Mouse (Mus musculus) induced T-regulatory cell, adult 2 months (primary cell): ENCODE results near the gene Sh3gl2.

Experiments
- DNase-seq: peaks from one replicate; pipeline ENCODE4 v3.0.0-alpha.2; 2012; ENCODE audit warnings: low read depth

Sh3gl2 gene

GRCm38 (mm10) chr4:85416466-85416865 is 211.5 kb downstream of the Sh3gl2 start:
- no peak for DNase-seq

GRCm38 (mm10) chr4:85420429-85420828 is 215.5 kb downstream of the Sh3gl2 start:
- no peak for DNase-seq

- no peak for DNase-seq
Measured at GRCm38 (mm10) chr4:85426211-85426610, 221.3 kb downstream of the Sh3gl2 start.

GRCm38 (mm10) chr4:85432786-85433185 is 227.9 kb downstream of the Sh3gl2 start:
- DNase-seq = no peak

GRCm38 (mm10) chr4:85434734-85435133 is 229.8 kb downstream of the Sh3gl2 start:
- DNase-seq = no peak

GRCm38 (mm10) chr4:85438813-85439212 is 233.9 kb downstream of the Sh3gl2 start:
- DNase-seq = no peak

- no peak for DNase-seq
Measured at GRCm38 (mm10) chr4:85483586-85483985, 278.7 kb downstream of the Sh3gl2 start.

- no peak for DNase-seq
Measured at GRCm38 (mm10) chr4:85486316-85486946, 281.5 kb downstream of the Sh3gl2 start.

GRCm38 (mm10) chr4:85505718-85506117 is 300.8 kb downstream of the Sh3gl2 start:
- no peak for DNase-seq

- no peak for DNase-seq
Measured at GRCm38 (mm10) chr4:85506976-85507375, 302.1 kb downstream of the Sh3gl2 start.

GRCm38 (mm10) chr4:85507491-85507890 is 302.6 kb downstream of the Sh3gl2 start:
- no peak for DNase-seq

GRCm38 (mm10) chr4:85513288-85513687 is 308.4 kb downstream of the Sh3gl2 start:
- DNase-seq = no peak

GRCm38 (mm10) chr4:85513792-85514191 is 308.9 kb downstream of the Sh3gl2 start, which contains the start of gene Adamtsl1:
Gene Adamtsl1 (plus strand): TSS chr4:85514172.
- DNase-seq = no peak

GRCm38 (mm10) chr4:85514205-85514681 is 309.3 kb downstream of the Sh3gl2 start:
- no peak for DNase-seq

- no peak for DNase-seq
Measured at GRCm38 (mm10) chr4:85526966-85527566, 322.1 kb downstream of the Sh3gl2 start.

- no peak for DNase-seq
Measured at GRCm38 (mm10) chr4:85529852-85530251, 324.9 kb downstream of the Sh3gl2 start.

GRCm38 (mm10) chr4:85539677-85540076 is 334.8 kb downstream of the Sh3gl2 start:
- no peak for DNase-seq

- no peak for DNase-seq
Measured at GRCm38 (mm10) chr4:85543221-85543620, 338.3 kb downstream of the Sh3gl2 start.

GRCm38 (mm10) chr4:85554696-85555095 is 349.8 kb downstream of the Sh3gl2 start:
- no peak for DNase-seq

GRCm38 (mm10) chr4:85559753-85560152 is 354.8 kb downstream of the Sh3gl2 start:
- no peak for DNase-seq

- DNase-seq = no peak
Measured at GRCm38 (mm10) chr4:85585426-85585825, 380.5 kb downstream of the Sh3gl2 start.

- DNase-seq = no peak
Measured at GRCm38 (mm10) chr4:85588928-85589327, 384.0 kb downstream of the Sh3gl2 start.

- no peak for DNase-seq
Measured at GRCm38 (mm10) chr4:85591037-85591436, 386.1 kb downstream of the Sh3gl2 start.

- no peak for DNase-seq
Measured at GRCm38 (mm10) chr4:85594159-85594558, 389.2 kb downstream of the Sh3gl2 start.
